Mouse (Mus musculus): ENCODE data around the gene Ppp1r9b.

Ppp1r9b gene

DNA sequence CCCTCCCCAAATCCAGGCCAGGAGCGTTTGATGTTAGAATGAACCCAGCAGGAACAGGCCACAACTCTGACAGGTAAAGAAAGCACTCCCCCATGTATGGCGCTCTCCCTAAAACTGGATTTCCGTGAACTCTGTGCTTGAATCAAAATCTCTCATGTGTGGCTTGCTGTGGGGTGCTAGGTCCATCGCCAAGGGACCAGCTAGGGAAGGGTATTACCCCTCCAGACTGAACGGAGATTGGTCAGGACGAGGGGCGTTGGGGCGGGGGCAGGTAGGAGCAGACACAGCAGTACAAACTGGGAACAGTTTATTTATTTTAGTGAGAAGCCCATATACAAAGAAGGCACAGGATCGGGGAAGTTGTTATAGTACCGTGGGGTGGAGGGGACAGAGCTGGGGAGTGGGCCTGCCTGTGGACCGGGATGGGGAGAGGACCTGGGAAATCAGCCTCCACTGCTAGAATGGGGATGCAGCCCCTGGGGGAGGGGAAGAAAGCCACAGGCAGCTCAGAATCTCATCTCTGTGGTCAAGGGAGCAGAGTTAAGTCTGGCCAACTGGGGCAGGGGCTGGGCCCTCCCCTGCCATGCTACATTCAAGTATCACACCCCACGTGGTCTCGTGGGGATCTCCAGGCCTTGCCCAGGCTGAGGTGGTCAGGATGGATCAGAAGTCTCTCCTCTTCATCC lies 53.5 kb downstream of the Ppp1r9b start:
- no peak for DNase-seq (ENCODE audit: low spot score in 2 of 2)

DNA sequence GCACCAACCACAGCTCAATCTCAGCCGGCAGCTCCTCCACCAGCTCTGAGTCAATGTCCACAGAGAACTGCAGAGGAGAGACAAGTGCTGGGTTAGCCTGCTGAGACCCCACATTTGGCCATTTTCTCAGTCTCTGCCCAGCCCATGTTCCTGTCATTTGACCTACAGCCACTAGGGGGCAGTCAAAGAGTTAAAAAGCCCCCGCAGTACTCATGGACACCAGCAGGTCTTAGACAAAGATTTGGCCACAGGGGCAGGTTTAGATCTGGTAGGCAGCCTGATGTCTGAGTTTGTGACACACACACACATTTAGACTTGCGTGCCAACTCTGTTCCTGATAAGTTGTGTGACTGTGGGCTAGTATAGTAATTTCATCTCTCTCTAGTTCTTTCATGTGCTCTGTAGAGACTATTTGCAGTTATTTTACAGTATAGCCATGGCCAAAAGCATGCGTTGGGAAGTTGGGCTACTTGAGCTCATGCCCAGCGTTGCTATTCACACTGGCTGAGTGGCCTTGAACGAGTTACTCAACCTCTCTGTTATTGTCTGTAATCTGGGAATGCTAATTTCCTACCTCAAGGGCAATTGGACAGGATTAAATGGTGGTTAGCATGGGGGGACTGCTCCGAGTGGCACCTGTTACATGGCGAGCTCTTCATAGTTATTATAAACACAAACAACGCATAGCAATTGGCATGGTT lies 56.3 kb downstream of the Ppp1r9b start:
- no peak for DNase-seq (ENCODE audit: low spot score in 2 of 2)

DNA sequence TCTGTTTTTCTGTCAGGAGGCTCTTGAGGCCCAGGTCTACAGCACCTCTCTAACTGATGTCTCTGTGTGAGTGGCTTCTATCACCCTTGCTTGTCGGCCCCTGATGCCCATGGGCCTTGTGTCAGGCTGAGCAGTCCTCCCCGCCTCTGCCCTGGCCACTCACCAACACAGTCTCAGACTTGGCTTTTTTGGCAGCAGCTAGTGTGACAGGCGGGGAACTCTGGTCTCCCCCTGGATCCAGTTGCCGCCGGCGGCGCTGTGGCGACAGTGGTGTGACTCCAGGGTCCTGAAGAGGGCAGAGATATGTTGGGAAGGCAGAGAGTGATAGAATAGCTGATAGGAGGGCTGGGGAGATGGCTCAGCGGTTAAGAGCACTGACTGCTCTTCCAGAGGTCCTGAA lies 62.2 kb downstream of the Ppp1r9b start:
- no peak for DNase-seq (ENCODE audit: low spot score in 2 of 2)
